Mouse (Mus musculus): ENCODE measurements around the gene Vnn1. TPM values are rescaled to one million over a fixed set of nuclear protein-coding genes. Genes with fewer than 3 reads are reported as not detected.

The Vnn1 gene
- polyA plus RNA-seq, 1 experiment: 13.0 TPM

DNA sequence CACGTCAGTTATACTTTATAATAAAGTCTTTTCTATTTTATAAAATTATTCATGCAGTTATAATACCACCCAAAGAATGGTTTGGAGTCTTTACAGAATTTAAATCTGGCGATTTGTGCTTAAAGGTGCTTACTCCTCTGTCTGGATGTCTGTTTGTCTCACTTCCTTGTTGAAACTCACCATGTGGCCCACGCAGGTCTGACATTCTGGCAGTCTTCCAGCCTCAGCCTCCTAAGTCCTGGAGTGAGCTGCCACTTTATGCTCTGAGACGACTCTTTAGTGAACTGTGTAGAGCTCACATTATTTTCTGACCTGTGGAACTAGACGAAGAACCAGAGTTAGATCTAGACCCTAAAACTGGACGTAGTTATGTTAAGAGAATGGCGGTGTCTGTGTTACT lies 53.5 kb downstream of the Vnn1 start:
- Histone ChIP-seq H3K27me3 (ENCODE audit: control insufficient read depth, insufficient read depth, low read length, poor library complexity, severe bottlenecking) (no peaks in the 10 kb centered on the region), H3K9ac (ENCODE audit: low read depth, poor library complexity, severe bottlenecking) (no peak overlapping the region), H3K36me3 (ENCODE audit: control insufficient read depth, insufficient read depth, low read length, poor library complexity, severe bottlenecking) (no peaks in the 10 kb centered on the region), H3K4me3 (ENCODE audit: low read depth, low read length) (no peak overlapping the region), H3K9me3 (replicated peaks; ENCODE audit: control insufficient read depth, insufficient read depth, low read length, poor library complexity, severe bottlenecking) (no peaks in the 10 kb centered on the region), H3K4me1 (ENCODE audit: control insufficient read depth, insufficient read depth, low read length) (no peaks in the 10 kb centered on the region), H3K27ac (ENCODE audit: insufficient read depth, low read length) (no peak overlapping the region)
- TF ChIP-seq CTCF (IDR thresholded peaks at IDR 0.05; ENCODE audit: low read depth, low read length) (no peak), EP300 (IDR thresholded peaks at IDR 0.05; ENCODE audit: insufficient read depth, low read depth, low read length) (no peak), POLR2A (IDR thresholded peaks at IDR 0.05; ENCODE audit: insufficient read depth, low read length) (no peak)

DNA sequence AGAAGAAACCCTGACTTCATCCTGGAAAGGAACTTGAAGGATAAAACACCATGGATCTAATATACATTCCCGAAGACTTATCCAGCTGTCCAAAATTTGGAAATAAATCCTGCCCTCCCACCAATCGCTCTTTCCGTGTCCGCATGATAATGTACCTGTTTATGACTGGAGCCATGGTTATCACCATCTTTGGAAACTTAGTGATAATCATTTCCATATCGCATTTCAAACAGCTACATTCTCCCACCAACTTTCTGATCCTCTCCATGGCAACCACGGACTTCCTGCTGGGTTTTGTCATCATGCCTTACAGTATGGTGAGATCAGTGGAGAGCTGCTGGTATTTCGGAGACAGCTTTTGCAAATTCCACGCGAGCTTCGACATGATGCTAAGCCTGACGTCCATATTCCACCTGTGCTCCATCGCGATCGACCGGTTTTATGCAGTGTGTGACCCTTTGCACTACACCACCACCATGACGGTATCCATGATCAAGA lies 55.1 kb downstream of the Vnn1 start, which contains the start of gene Taar3:
TSS of gene Taar3 (plus strand) at position 51 of the 498 bp plus-strand sequence.
- H3K9ac ChIP-seq (ENCODE audit: low read depth, poor library complexity, severe bottlenecking): no peak within 1 kb of the TSS
- no peaks in the 10 kb centered on the region for H3K27me3 ChIP-seq (ENCODE audit: control insufficient read depth, insufficient read depth, low read length, poor library complexity, severe bottlenecking)
- no peak for TF ChIP-seq EP300 (IDR thresholded peaks at IDR 0.05; ENCODE audit: insufficient read depth, low read depth, low read length)
- TF ChIP-seq POLR2A (IDR thresholded peaks at IDR 0.05; ENCODE audit: insufficient read depth, low read length): no peak
- TF ChIP-seq CTCF (IDR thresholded peaks at IDR 0.05; ENCODE audit: low read depth, low read length): no peak
- no peak within 1 kb of the TSS for H3K4me3 ChIP-seq (ENCODE audit: low read depth, low read length)
- H3K4me1 ChIP-seq (ENCODE audit: control insufficient read depth, insufficient read depth, low read length): no peaks in the 10 kb centered on the region
- H3K9me3 ChIP-seq (replicated peaks; ENCODE audit: control insufficient read depth, insufficient read depth, low read length, poor library complexity, severe bottlenecking): no peaks in the 10 kb centered on the region
- no peak within 1 kb of the TSS for H3K27ac ChIP-seq (ENCODE audit: insufficient read depth, low read length)
- H3K36me3 ChIP-seq (ENCODE audit: control insufficient read depth, insufficient read depth, low read length, poor library complexity, severe bottlenecking): no peaks in the 10 kb centered on the region

DNA sequence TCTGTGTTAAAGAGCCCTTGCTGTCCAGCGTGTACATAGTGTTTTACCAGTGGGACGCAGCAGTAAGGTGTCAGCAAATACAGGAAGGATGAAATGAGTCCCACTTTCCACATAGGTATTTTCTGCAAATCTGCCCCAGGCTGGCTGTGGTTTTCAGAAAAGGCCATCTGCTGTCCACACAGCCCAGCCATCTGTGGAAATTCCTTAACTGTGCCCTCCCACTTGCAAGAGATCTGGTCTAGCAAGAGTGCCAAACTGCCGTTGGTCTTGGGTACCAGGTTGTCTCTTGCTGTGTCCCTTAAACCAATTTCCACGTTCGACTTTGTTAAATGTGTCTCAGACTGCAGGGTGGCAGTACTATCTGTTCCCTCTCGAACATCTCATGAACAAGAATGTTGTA lies 57.2 kb downstream of the Vnn1 start:
- no peaks in the 10 kb centered on the region for H3K27me3 ChIP-seq (ENCODE audit: control insufficient read depth, insufficient read depth, low read length, poor library complexity, severe bottlenecking)
- no peak overlapping the region for H3K27ac ChIP-seq (ENCODE audit: insufficient read depth, low read length)
- no peak overlapping the region for H3K9ac ChIP-seq (ENCODE audit: low read depth, poor library complexity, severe bottlenecking)
- H3K36me3 ChIP-seq (ENCODE audit: control insufficient read depth, insufficient read depth, low read length, poor library complexity, severe bottlenecking): no peaks in the 10 kb centered on the region
- TF ChIP-seq CTCF (IDR thresholded peaks at IDR 0.05; ENCODE audit: low read depth, low read length) (no peak), POLR2A (IDR thresholded peaks at IDR 0.05; ENCODE audit: insufficient read depth, low read length) (no peak), EP300 (IDR thresholded peaks at IDR 0.05; ENCODE audit: insufficient read depth, low read depth, low read length) (no peak)
- H3K4me1 ChIP-seq (ENCODE audit: control insufficient read depth, insufficient read depth, low read length): no peaks in the 10 kb centered on the region
- no peaks in the 10 kb centered on the region for H3K9me3 ChIP-seq (replicated peaks; ENCODE audit: control insufficient read depth, insufficient read depth, low read length, poor library complexity, severe bottlenecking)
- H3K4me3 ChIP-seq (ENCODE audit: low read depth, low read length): no peak overlapping the region

Other genes starting within 250 kb of the Vnn1 start
- 316 and 459 TPM in 2 replicates for gene Rps12, start 107.4 kb upstream of the Vnn1 start, polyA plus RNA-seq (2011; ENCODE audit: insufficient read depth, insufficient read length, low read depth, missing spikeins)
- 2.9 and 3.4 TPM in 2 replicates for gene Slc18b1, start 97.7 kb upstream of the Vnn1 start, polyA plus RNA-seq (2011; ENCODE audit: insufficient read depth, insufficient read length, low read depth, missing spikeins)
- gene Vnn3, start 43.2 kb upstream of the Vnn1 start, polyA plus RNA-seq (2011; ENCODE audit: insufficient read depth, insufficient read length, low read depth, missing spikeins): not detected in 2 replicates
- not detected in 2 replicates for gene Taar1, start 25.7 kb downstream of the Vnn1 start, polyA plus RNA-seq (2011; ENCODE audit: insufficient read depth, insufficient read length, low read depth, missing spikeins)
- gene Taar2, start 43.9 kb downstream of the Vnn1 start, polyA plus RNA-seq (2011; ENCODE audit: insufficient read depth, insufficient read length, low read depth, missing spikeins): not detected in 2 replicates
- not detected in 2 replicates for gene Taar3, start 54.9 kb downstream of the Vnn1 start, polyA plus RNA-seq (2011; ENCODE audit: insufficient read depth, insufficient read length, low read depth, missing spikeins)
- not detected in 2 replicates for gene Taar4, start 65.8 kb downstream of the Vnn1 start, polyA plus RNA-seq (2011; ENCODE audit: insufficient read depth, insufficient read length, low read depth, missing spikeins)
- not detected in 2 replicates for gene Taar5, start 76.0 kb downstream of the Vnn1 start, polyA plus RNA-seq (2011; ENCODE audit: insufficient read depth, insufficient read length, low read depth, missing spikeins)
- gene Taar6, start 91.0 kb downstream of the Vnn1 start, polyA plus RNA-seq (2011; ENCODE audit: insufficient read depth, insufficient read length, low read depth, missing spikeins): not detected in 2 replicates
- gene Taar7a, start 98.8 kb downstream of the Vnn1 start, polyA plus RNA-seq (2011; ENCODE audit: insufficient read depth, insufficient read length, low read depth, missing spikeins): not detected in 2 replicates
- not detected in 2 replicates for gene Taar7b, start 105.3 kb downstream of the Vnn1 start, polyA plus RNA-seq (2011; ENCODE audit: insufficient read depth, insufficient read length, low read depth, missing spikeins)
- gene Taar7d, start 132.5 kb downstream of the Vnn1 start, polyA plus RNA-seq (2011; ENCODE audit: insufficient read depth, insufficient read length, low read depth, missing spikeins): not detected in 2 replicates
- gene Taar7e, start 142.9 kb downstream of the Vnn1 start, polyA plus RNA-seq (2011; ENCODE audit: insufficient read depth, insufficient read length, low read depth, missing spikeins): not detected in 2 replicates
- not detected in 2 replicates for gene Taar7f, start 154.8 kb downstream of the Vnn1 start, polyA plus RNA-seq (2011; ENCODE audit: insufficient read depth, insufficient read length, low read depth, missing spikeins)
- gene Taar8a, start 181.8 kb downstream of the Vnn1 start, polyA plus RNA-seq (2011; ENCODE audit: insufficient read depth, insufficient read length, low read depth, missing spikeins): not detected in 2 replicates
- gene Taar8b, start 197.6 kb downstream of the Vnn1 start, polyA plus RNA-seq (2011; ENCODE audit: insufficient read depth, insufficient read length, low read depth, missing spikeins): not detected in 2 replicates
- gene Taar8c, start 207.2 kb downstream of the Vnn1 start, polyA plus RNA-seq (2011; ENCODE audit: insufficient read depth, insufficient read length, low read depth, missing spikeins): not detected in 2 replicates
- gene Taar9, start 214.8 kb downstream of the Vnn1 start, polyA plus RNA-seq (2011; ENCODE audit: insufficient read depth, insufficient read length, low read depth, missing spikeins): not detected in 2 replicates